Mouse (Mus musculus) naive thymus-derived CD4-positive, alpha-beta T cell, adult 2 months (primary cell): ENCODE measurements around the gene Trim46.
"Not testable (repeated sequence)": the region's sequence is repeated elsewhere in the genome, so short reads cannot be mapped to it uniquely, and the experiment has no call there.

Experiments
- DNase-seq: peaks from one replicate; pipeline ENCODE4 v3.0.0-alpha.2; 2011; ENCODE audit warnings: low read depth

Trim46 gene

GRCm38 (mm10) chr3:89232614-89233013, 13.5 kb downstream of the Trim46 start:
- no peak for DNase-seq

DNA sequence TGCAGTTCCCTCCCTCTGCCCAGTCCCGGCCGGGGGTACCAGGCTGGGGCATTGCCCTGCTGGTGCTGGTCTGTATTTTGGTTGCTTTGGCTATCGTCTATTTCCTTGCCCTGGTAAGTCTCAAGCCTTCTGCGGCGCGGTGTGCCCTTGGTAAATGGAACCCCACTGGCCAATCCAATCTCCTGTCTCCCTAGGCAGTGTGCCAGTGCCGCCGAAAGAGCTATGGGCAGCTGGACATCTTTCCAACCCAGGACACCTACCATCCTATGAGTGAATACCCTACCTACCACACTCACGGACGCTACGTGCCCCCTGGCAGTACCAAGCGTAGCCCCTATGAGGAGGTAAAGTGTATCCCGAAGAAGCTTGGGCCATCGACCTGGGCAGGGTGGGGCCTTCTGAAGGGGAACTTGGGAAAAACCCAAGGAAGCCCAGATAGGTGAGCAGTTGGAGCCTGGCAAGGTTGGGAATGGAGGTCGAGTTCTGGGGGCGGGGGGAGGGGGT, 14.3 kb downstream of the Trim46 start:
- DNase-seq: no peak

GRCm38 (mm10) chr3:89231345-89231744, 14.8 kb downstream of the Trim46 start:
- DNase-seq: no peak

GRCm38 (mm10) chr3:89230561-89230960, 15.5 kb downstream of the Trim46 start:
- no peak for DNase-seq

- no peak for DNase-seq
These were observed 16.8 kb downstream of the Trim46 start for GRCm38 (mm10) chr3:89229276-89229675.

GRCm38 (mm10) chr3:89228836-89229235, 17.3 kb downstream of the Trim46 start, which contains the start of gene Muc1:
Gene Muc1, plus strand, starts transcription at chr3:89229057.
- DNase-seq: no peak

GRCm38 (mm10) chr3:89228180-89228549, 17.9 kb downstream of the Trim46 start:
- DNase-seq: peak; percentile 90

GRCm38 (mm10) chr3:89227307-89228179, 18.6 kb downstream of the Trim46 start:
- peak; percentile 79 for DNase-seq

DNA sequence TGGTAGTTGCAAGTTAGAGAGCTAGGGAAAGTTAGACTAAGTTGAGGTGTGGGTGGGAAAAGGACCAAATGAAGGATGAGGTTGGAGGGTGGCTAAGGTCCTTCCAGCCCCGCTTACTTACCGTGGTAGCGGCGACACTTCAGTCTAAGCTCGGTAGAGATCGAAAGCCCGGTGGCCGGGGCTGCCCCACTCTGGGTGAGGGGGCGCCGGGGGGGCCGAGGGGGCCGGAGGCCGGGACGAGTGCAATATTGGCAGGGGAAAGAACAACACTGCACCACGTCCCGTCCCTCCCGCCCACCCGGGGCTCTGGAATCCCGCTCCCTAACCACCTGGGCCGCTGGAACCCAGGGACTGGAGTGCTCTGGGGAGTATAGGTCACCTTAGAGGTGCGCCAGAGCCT, 19.2 kb downstream of the Trim46 start, which contains the start of gene Mtx1:
Mtx1 (minus strand) TSS at position 189 of the 400 bp plus-strand sequence.
- DNase-seq: no peak

DNA sequence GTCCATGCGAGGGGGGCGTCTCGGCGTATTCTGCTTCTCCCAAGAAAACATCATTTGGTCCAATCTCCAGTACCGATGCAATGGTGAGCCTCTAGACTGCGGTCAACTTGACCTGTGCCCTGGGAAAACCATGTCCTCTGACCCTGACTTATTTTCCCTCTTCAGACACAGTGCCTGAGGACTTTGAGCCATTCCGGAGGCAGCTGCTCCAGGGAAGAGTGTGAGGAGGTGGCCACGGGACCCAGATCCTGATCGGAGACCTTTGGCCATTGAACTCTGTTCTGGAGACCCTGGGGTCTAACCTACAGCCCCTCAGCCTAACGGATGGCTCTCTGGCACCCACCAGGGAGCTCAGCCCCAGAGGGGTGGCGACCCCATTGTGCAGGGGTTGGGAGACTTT, 19.7 kb downstream of the Trim46 start:
- no peak for DNase-seq

GRCm38 (mm10) chr3:89225918-89226317, 20.2 kb downstream of the Trim46 start:
- no peak for DNase-seq

DNA sequence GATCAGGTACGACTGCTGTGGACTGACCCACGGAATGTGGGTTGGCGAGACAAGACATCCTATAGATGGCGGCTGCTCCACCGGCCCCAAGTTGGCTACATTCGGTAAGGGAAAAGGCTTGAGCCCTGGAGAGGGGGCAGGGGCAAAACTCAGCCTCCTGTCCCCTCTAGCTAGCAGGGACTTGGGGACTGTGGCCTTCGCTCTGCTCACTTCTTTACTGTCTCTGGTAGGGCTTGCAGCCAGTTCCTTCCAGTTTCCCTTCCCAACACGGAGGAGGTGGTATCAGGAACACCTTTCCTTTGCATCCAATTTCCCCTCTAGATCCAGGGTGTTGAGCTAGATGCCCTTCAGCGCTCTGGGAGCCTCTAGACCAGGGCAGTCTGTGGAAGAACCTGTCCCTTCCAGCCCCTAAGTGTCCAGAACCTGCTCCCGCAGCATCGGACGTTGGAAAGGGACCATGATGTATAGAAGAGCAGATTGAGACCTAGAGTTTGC, 20.7 kb downstream of the Trim46 start:
- DNase-seq: no peak

- no peak for DNase-seq
These were observed 21.3 kb downstream of the Trim46 start for GRCm38 (mm10) chr3:89224796-89225195.

- DNase-seq: no peak
These were observed 24.9 kb downstream of the Trim46 start for GRCm38 (mm10) chr3:89221167-89221566.

GRCm38 (mm10) chr3:89219546-89219945, 26.6 kb downstream of the Trim46 start:
- DNase-seq: no peak

- DNase-seq: no peak
These were observed 27.8 kb downstream of the Trim46 start for GRCm38 (mm10) chr3:89218271-89218670.

DNA sequence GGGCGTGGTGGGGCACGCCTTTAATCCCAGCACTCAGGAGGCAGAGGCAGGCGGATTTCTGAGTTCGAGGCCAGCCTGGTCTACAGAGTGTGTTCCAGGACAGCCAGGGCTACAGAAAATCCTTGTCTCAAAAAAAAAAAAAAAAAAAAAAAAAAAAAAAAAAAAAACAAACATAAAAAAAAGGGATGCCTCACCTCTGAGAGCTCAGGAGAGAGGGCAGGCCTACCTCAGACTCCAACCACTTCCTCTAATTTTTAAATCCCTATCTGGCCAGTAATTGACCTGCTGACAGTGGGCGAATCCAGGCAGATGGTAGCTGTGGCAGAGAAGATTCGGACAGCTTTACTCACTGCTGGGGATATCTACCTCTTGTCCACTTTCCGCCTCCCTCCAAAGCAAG, 29.7 kb downstream of the Trim46 start:
- not testable (repeated sequence) for DNase-seq

- peak; percentile 94 for DNase-seq
These were observed 30.3 kb downstream of the Trim46 start for GRCm38 (mm10) chr3:89215853-89216252.

DNA sequence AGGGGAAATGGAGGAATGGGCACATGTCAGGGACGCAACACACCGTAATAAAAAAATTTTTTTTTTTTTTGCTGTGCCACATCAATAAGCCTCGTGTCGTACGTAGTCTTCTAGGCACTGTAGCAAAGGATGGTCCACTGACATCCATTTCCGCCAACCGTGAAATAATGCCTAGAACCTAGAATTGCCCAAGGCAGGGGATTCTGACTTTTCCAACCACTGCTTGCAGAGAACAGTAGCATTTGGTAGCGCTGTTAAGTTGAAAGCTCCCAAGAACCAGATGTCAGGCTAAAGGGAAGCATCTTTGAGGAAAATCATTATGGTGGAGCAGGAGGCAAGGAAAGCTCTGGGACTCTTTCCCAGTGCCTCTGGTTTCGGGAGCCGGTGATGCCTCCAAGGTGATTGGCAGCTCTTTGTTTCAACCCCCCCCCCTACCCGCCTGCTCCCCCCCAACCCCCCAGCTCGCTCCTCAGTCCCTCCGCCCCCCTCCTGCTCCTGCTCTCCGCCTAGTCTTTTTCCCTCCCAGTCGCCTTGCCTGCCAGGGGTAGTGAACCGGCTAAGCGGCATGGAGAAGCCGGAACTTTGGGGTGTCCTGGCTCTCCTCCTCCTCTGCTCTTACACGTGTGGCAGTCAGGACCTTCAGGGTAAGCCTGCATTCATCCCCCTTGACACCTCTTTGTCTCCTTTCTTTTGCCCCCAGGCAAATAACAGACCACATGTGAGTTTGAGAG, 31.3 kb downstream of the Trim46 start, which contains the start of gene Thbs3:
Thbs3 (plus strand) TSS at position 500 of the 731 bp plus-strand sequence.
- DNase-seq: peak; percentile 56

DNA sequence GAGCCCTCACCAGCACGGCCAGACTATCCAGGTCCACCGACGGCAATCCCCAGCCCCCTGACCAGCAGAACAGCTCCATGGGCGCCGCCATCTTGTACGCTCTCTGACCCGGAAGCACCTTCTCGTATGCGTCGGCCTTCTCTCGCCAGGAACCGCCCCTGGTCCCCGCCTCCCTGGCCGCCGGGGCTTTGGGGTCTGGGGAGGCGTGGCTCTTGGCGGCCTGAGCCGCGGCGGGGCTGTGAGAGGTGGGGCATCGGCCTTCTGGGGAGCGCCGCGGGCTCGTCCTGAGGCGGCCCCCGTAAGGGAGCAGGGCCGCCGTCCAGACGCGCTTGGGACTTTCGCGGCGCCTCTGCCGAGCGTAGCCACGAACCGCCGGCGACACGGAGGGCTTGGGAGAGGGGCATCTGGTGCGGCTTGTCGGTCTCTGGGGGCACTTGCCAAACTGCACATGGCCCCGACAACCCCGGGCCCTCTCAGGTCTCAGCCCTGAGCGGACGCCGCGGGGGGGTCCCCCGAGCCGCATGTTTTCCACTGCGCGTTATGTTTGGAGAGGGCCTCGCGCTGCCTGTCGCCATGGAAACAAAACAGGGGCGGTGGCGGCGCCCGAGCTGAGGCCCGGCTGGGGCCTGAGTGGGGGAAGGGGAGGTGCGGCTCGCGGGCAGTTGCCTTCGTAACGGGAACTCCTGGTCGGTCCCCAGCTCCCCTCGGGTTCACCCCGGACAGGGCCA, 32.1 kb downstream of the Trim46 start:
- DNase-seq: peak; percentile 96

GRCm38 (mm10) chr3:89210731-89211130, 35.4 kb downstream of the Trim46 start:
- DNase-seq: no peak

DNA sequence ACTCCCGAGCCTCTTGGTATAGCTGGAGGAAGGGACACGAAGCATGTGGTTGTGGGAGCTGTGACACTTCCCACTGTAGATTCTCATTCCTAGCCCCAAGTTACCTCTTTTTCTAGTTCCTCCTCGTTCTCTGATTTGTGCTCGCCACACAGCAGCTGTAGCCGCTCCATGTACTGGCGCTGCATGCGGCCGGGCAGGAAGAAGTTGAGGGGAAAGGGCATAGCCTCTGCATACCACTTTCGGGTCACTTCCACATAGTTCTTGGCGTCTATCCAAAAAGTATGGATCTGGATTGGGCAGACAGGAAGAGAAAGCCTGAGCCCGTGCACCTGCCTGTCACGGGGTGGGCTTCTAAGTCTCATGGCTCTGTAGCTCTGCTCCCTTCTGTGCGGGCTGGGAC, 35.9 kb downstream of the Trim46 start:
- DNase-seq: no peak
